Mouse (Mus musculus): ENCODE results near the gene Plcxd1. TPM values are rescaled to one million over a fixed set of nuclear protein-coding genes. Genes with fewer than 3 reads are reported as not detected.
"Not testable (repeated sequence)": the region's sequence is repeated elsewhere in the genome, so short reads cannot be mapped to it uniquely, and the experiment has no call there.

Plcxd1 gene
- 0.69 and 1.1 TPM in 2 replicates for polyA plus RNA-seq (2014; fragmentation: Nextera tagmentation; extraction: Ambion mirVana)

DNA sequence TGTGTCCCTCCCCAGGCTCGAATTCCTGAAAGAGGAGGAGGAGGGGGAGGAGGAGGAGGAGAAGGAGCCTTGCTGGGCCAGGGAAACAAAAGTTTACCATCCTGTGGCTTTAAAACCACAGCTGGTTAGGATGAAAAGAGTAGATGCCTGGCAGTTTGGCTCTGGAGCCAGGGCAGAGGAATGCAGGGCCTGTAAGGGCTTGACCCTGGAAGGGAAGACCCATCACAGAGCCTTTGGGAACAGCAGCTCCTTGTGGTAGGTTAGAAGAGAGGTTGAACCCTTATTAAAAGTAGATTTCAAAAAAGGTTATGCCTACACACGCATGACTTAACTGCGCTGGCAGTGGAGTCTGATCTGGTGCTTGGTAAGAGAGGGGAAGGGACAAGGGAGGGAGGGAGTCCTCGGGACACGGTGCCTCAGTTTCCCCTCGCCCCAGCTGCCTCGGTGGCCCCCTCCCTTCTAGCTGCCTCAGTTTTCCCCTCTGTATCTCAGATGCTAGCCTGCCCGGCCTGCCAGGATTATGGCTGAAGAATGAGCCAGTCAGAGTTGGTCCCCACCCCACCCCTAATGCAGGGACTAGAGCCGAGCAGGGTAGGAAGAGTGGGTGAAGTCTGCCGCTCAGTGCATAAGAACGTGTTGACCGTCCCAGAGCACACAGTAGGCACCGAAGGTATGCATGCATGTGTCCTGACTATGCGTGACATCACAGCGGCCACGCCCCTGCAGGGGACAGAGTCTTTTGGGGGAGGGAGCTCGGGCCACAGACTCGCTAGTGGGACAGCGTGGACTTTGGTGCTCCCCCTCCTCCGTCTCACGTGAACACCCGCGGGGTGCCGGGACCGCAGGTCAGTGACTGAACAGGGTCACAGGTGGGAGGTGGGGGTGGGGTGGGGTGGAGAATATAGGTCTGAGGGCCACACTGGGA lies at the start of gene Plcxd1:
Gene Plcxd1 (plus strand): TSS at position 314 of the 925 bp plus-strand sequence.
- no peak within 1 kb of the TSS for H3K9ac ChIP-seq (ENCODE audit: low read length)

DNA sequence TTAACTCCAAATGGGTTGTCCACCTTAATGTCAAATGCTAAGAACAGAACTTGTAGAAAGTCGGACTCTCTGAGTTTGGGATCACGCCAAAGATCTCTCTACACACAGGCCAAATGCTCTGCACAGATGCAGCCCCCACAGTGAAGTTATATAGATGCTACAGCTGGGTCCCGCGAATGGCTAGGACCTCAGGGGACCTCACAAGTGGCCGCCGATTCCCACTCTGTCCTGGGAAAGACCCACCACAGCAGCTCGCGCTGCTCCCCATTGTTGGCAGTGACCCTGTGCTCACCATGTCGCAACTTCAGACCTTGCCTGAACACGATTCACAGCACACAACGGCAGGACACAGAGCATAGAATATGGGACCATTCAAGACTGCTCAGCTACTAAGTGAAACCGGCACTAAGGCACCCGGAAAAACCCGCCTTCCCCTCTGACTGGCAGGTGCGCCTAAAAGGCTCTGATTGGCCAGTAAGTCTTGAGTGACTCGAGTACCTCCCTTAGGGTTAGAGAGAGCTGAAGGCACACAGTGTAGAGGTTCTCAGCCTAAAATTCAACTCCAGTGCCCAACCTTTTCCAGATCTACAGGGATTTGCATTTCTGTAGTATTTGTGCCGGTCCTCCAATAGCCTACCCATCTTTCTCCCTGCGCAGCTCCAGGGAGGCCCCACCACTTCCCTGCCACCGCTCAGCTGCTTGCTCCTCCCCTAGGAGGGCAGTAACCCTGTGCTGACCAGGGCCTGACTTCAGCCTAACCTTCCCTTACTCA lies 41.9 kb upstream of the Plcxd1 start:
- peak overlapping the region; percentile 52; the same call in 1 of the 2 replicates for H3K9ac ChIP-seq (ENCODE audit: low read length)
- peak; percentile 86 for DNase-seq (ENCODE audit: low spot score)
- H3K27ac ChIP-seq (ENCODE audit: low read depth, low read length), result no peak overlapping the region
- H3K27me3 ChIP-seq (replicated peaks; ENCODE audit: control insufficient read depth, insufficient read depth, low read length), result no peaks in the 10 kb centered on the region
- H3K4me2 ChIP-seq (ENCODE audit: low read length), result peak overlapping the region; percentile 46
- H3K9me3 ChIP-seq (replicated peaks; ENCODE audit: control insufficient read depth, low read length), result no peaks in the 10 kb centered on the region
- H3K36me3 ChIP-seq (ENCODE audit: control insufficient read depth, insufficient read depth, low read length), result no peaks in the 10 kb centered on the region
- peak; percentile 98 for ATAC-seq
- no peaks in the 10 kb centered on the region for H3K4me1 ChIP-seq (ENCODE audit: control insufficient read depth, insufficient read depth, low read length)
- H3K4me3 ChIP-seq (ENCODE audit: low read depth, low read length), result peak overlapping the region; percentile 40
- WGBS, result 4% methylated on average over 19 of the region's 19 CpGs

More for the DNA sequence above, at the start of gene Plcxd1:
- ATAC-seq, result no peak
- H3K36me3 ChIP-seq (ENCODE audit: control insufficient read depth, insufficient read depth, low read length), result peaks cover 24% of the 10 kb centered on the region
- peak within 1 kb of the TSS; percentile 64 for H3K4me2 ChIP-seq (ENCODE audit: low read length)
- H3K4me1 ChIP-seq (ENCODE audit: control insufficient read depth, insufficient read depth, low read length), result peaks cover 11% of the 10 kb centered on the region
- no peak within 1 kb of the TSS for H3K27ac ChIP-seq (ENCODE audit: low read depth, low read length)
- no peaks in the 10 kb centered on the region for H3K9me3 ChIP-seq (replicated peaks; ENCODE audit: control insufficient read depth, low read length)
- 5% methylated on average over 25 of the region's 25 CpGs for WGBS
- peak within 1 kb of the TSS; percentile 24 for H3K4me3 ChIP-seq (ENCODE audit: low read depth, low read length)
- H3K27me3 ChIP-seq (replicated peaks; ENCODE audit: control insufficient read depth, insufficient read depth, low read length), result no peaks in the 10 kb centered on the region
- DNase-seq (ENCODE audit: low spot score), result no peak

DNA sequence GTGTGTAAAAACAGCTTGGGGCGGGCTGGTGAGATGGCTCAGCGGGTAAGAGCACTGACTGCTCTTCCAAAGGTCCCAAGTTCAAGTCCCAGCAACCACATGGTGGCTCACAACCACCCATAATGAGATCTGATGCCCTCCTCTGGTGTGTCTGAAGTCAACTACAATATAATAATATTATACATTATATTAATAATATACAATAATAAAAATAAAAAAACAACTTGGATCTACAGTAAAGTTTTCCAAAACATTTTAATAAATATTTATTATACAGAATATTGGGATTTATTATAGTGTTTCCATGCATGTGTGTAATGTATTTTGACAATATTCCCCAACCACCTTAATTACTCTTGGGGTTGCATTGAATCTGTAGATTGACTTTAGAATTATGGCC lies 27.4 kb upstream of the Plcxd1 start, which contains the start of gene Gm17655:
Gene Gm17655 (minus strand): TSS at position 101 of the 400 bp plus-strand sequence.
- H3K36me3 ChIP-seq (ENCODE audit: control insufficient read depth, insufficient read depth, low read length); H3K4me1 ChIP-seq (ENCODE audit: control insufficient read depth, insufficient read depth, low read length); H3K9ac ChIP-seq (ENCODE audit: low read length); H3K4me2 ChIP-seq (ENCODE audit: low read length); H3K27me3 ChIP-seq (replicated peaks; ENCODE audit: control insufficient read depth, insufficient read depth, low read length); H3K4me3 ChIP-seq (ENCODE audit: low read depth, low read length); DNase-seq (ENCODE audit: low spot score); ATAC-seq; H3K27ac ChIP-seq (ENCODE audit: low read depth, low read length): not testable (repeated sequence)
- peaks cover 22% of the 10 kb centered on the region for H3K9me3 ChIP-seq (replicated peaks; ENCODE audit: control insufficient read depth, low read length)
- 69% methylated on average over 2 of the region's 2 CpGs for WGBS

DNA sequence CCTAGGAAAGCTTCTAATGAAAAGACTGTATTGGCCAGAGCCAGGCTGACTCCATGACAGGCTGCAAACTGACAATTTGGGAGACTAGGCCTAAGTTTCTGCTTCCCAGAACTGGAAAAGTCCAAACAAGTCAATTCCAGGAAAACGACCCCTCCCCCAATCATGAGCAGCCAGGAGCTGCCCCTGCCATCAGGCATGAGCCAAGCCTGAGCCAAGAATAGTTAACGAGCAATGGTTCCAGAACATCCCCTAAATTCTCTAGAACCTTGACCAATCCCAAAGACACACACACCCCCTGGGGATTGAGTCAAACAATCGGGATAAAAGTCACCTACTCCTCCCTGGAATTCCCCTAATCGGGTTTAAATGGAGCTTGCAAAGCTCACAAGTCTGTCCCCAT lies 16.8 kb upstream of the Plcxd1 start:
- H3K4me2 ChIP-seq (ENCODE audit: low read length), result no peak overlapping the region
- no peaks in the 10 kb centered on the region for H3K27me3 ChIP-seq (replicated peaks; ENCODE audit: control insufficient read depth, insufficient read depth, low read length)
- H3K27ac ChIP-seq (ENCODE audit: low read depth, low read length), result no peak overlapping the region
- H3K36me3 ChIP-seq (ENCODE audit: control insufficient read depth, insufficient read depth, low read length), result no peaks in the 10 kb centered on the region
- no peak overlapping the region for H3K9ac ChIP-seq (ENCODE audit: low read length)
- no peak for ATAC-seq
- no peak for DNase-seq (ENCODE audit: low spot score)
- no peak overlapping the region for H3K4me3 ChIP-seq (ENCODE audit: low read depth, low read length)
- WGBS, result 75% methylated on average over 4 of the region's 4 CpGs
- H3K9me3 ChIP-seq (replicated peaks; ENCODE audit: control insufficient read depth, low read length), result peaks cover 24% of the 10 kb centered on the region
- no peaks in the 10 kb centered on the region for H3K4me1 ChIP-seq (ENCODE audit: control insufficient read depth, insufficient read depth, low read length)

DNA sequence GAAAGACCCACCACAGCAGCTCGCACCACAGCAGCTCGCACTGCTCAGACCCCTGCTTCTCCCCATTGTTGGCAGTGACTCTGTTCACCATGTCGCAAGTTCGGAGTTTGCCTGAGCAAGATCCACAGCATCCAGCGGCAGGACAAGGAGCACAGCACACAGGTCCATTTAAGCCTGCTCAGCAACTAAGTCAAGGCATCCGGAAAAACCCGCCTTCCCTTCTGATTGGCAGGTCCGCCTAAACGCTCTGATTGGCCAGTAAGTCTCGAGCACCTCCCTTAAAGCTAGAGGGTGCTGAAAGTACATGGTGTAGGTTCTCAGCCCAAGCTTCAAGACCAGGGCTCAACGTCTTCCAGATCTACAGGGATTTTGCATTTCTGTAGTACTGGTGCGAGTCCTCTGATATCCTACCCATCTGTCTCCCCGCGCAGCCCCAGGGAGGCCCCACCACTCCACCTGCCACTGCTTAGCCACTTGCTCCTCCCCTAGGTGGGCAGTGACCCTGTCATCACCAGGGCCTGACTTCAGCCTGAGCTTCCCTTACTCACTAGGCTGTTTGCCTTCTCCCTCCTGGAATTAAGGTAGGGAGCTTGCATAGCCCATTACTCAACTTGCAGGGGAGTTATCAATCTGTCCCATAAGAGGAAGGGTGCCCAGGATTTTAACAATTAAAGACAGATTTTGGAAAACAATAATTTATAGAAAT lies 13.5 kb upstream of the Plcxd1 start:
- Histone ChIP-seq H3K9ac (ENCODE audit: low read length) (no peak overlapping the region), H3K36me3 (ENCODE audit: control insufficient read depth, insufficient read depth, low read length) (no peaks in the 10 kb centered on the region), H3K27me3 (replicated peaks; ENCODE audit: control insufficient read depth, insufficient read depth, low read length) (no peaks in the 10 kb centered on the region), H3K4me1 (ENCODE audit: control insufficient read depth, insufficient read depth, low read length) (no peaks in the 10 kb centered on the region), H3K4me2 (ENCODE audit: low read length) (no peak overlapping the region), H3K27ac (ENCODE audit: low read depth, low read length) (no peak overlapping the region), H3K9me3 (replicated peaks; ENCODE audit: control insufficient read depth, low read length) (peaks cover 9% of the 10 kb centered on the region), H3K4me3 (ENCODE audit: low read depth, low read length) (no peak overlapping the region)
- ATAC-seq, result no peak
- 40% methylated on average over 14 of the region's 14 CpGs for WGBS
- no peak for DNase-seq (ENCODE audit: low spot score)

GRCm38 (mm10) chr5:110091546-110091945 lies 8.2 kb upstream of the Plcxd1 start:
- ATAC-seq, result no peak
- Histone ChIP-seq H3K4me2 (ENCODE audit: low read length) (no peak overlapping the region), H3K4me3 (ENCODE audit: low read depth, low read length) (no peak overlapping the region), H3K27ac (ENCODE audit: low read depth, low read length) (no peak overlapping the region), H3K4me1 (ENCODE audit: control insufficient read depth, insufficient read depth, low read length) (0 out of 2 replicates have a peak, but pooled peaks cover 6% of the 10 kb centered on the region), H3K27me3 (replicated peaks; ENCODE audit: control insufficient read depth, insufficient read depth, low read length) (no peaks in the 10 kb centered on the region), H3K36me3 (ENCODE audit: control insufficient read depth, insufficient read depth, low read length) (no peaks in the 10 kb centered on the region), H3K9ac (ENCODE audit: low read length) (no peak overlapping the region), H3K9me3 (replicated peaks; ENCODE audit: control insufficient read depth, low read length) (no peaks in the 10 kb centered on the region)
- 69% methylated on average over 2 of the region's 2 CpGs for WGBS
- DNase-seq (ENCODE audit: low spot score), result no peak

- ATAC-seq, result peak; percentile 98
Observed at GRCm38 (mm10) chr5:110094030-110094846, 5.5 kb upstream of the Plcxd1 start, which contains the start of gene Gm35315. TSS of gene Gm35315 (minus strand) at chr5:110094420.

DNA sequence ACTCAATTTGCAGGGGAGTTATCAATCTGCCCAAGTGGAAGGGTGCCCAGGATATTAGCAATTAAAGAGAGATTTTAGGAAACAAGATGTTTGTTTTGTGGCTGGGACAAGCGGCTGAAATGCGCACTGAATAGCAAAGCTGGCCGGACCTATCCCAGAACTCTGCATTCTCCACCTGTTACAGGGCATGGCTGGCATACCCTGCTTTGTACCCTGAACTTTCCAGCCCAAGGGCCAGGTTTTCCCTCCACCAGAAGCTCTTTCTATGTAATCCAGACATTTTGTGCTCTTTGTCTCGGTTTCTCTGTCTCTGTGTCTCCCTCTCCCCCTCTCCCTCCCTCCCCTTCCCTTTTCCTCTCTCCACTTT lies 4.9 kb upstream of the Plcxd1 start:
- Histone ChIP-seq H3K9ac (ENCODE audit: low read length) (peak overlapping the region; percentile 61), H3K9me3 (replicated peaks; ENCODE audit: control insufficient read depth, low read length) (no peaks in the 10 kb centered on the region), H3K4me3 (ENCODE audit: low read depth, low read length) (peak overlapping the region; percentile 42), H3K4me1 (ENCODE audit: control insufficient read depth, insufficient read depth, low read length) (0 out of 2 replicates have a peak, but pooled peaks cover 6% of the 10 kb centered on the region), H3K36me3 (ENCODE audit: control insufficient read depth, insufficient read depth, low read length) (no peaks in the 10 kb centered on the region), H3K27ac (ENCODE audit: low read depth, low read length) (no peak overlapping the region), H3K4me2 (ENCODE audit: low read length) (peak overlapping the region; percentile 65), H3K27me3 (replicated peaks; ENCODE audit: control insufficient read depth, insufficient read depth, low read length) (no peaks in the 10 kb centered on the region)
- WGBS, result 3% methylated on average over 4 of the region's 4 CpGs
- ATAC-seq, result no peak; the same call in 1 of the 2 replicates
- DNase-seq (ENCODE audit: low spot score), result no peak

More at GRCm38 (mm10) chr5:110094030-110094846, 5.5 kb upstream of the Plcxd1 start, which contains the start of gene Gm35315:
- 0 out of 2 replicates have a peak, but pooled peaks cover 6% of the 10 kb centered on the region for H3K4me1 ChIP-seq (ENCODE audit: control insufficient read depth, insufficient read depth, low read length)
- H3K9me3 ChIP-seq (replicated peaks; ENCODE audit: control insufficient read depth, low read length), result no peaks in the 10 kb centered on the region
- peak within 1 kb of the TSS; percentile 61 for H3K9ac ChIP-seq (ENCODE audit: low read length)
- H3K27ac ChIP-seq (ENCODE audit: low read depth, low read length), result no peak within 1 kb of the TSS
- peak within 1 kb of the TSS; percentile 42 for H3K4me3 ChIP-seq (ENCODE audit: low read depth, low read length)
- H3K27me3 ChIP-seq (replicated peaks; ENCODE audit: control insufficient read depth, insufficient read depth, low read length), result no peaks in the 10 kb centered on the region
- peak; percentile 95 for DNase-seq (ENCODE audit: low spot score)
- under 1% methylated on average over 25 of the region's 25 CpGs for WGBS
- H3K4me2 ChIP-seq (ENCODE audit: low read length), result peak within 1 kb of the TSS; percentile 65
- H3K36me3 ChIP-seq (ENCODE audit: control insufficient read depth, insufficient read depth, low read length), result no peaks in the 10 kb centered on the region
